Comparison of ENCODE assay signal across 17 mouse cellular contexts in the genomic region with DNA sequence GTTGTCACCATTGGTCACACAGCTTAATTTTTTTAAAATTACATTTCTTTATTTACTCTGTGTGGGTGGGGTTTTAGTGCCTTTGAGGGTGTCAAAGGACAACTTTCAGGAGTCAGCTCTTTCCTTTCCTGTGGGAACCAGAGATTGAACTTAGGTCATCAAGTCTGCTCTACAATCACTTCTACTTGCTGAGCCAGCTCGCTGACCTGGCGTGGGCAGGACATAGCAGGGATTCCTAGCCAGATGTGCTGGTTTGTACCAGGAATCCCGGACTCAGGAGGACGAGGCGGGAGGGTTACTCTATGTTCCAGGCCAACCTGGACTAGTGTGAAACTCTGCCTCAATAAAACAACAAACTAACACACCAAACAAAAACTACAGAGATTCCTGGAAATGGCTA.
"Had no signal": no experiment of that assay in that cellular context is flagged by ENCODE, and none has a peak within 500 bp of the region (broad histone marks: within the 10 kb centered on the region; RNA-seq: fewer than 3 reads in every experiment).

No protein-coding gene starts in this region.

- H3K4me3 ChIP-seq: limb, embryonic 12.5 days; liver, embryonic 15.5 days; midbrain, embryonic 13.5 days; myocyte; neural tube, embryonic 15.5 days had no signal

- H3K9ac ChIP-seq: limb, embryonic 12.5 days; liver, embryonic 15.5 days; midbrain, embryonic 13.5 days; neural tube, embryonic 15.5 days had no signal

- H3K4me1 ChIP-seq: limb, embryonic 12.5 days; liver, embryonic 15.5 days; midbrain, embryonic 13.5 days; neural tube, embryonic 15.5 days had no signal

- H3K27ac ChIP-seq: limb, embryonic 12.5 days; liver, embryonic 15.5 days; midbrain, embryonic 13.5 days; neural tube, embryonic 15.5 days had no signal

- H3K27me3 ChIP-seq: limb, embryonic 12.5 days; liver, embryonic 15.5 days; midbrain, embryonic 13.5 days; neural tube, embryonic 15.5 days had no signal

- H3K4me2 ChIP-seq: limb, embryonic 12.5 days; liver, embryonic 11.5 days; liver, embryonic 15.5 days; midbrain, embryonic 13.5 days; neural tube, embryonic 15.5 days had no signal

- H3K36me3 ChIP-seq: limb, embryonic 12.5 days; liver, embryonic 15.5 days; midbrain, embryonic 13.5 days; neural tube, embryonic 15.5 days had no signal

- DNase-seq: layer of hippocampus, postnatal 36 days; lung, adult 2 months; lung, postnatal 36 days; right cerebral cortex, adult 18-20 months; right cerebral cortex, postnatal 25 days; spleen, adult 18-20 months; thymus, adult 18-20 months; thymus, postnatal 14 days had no signal

- ATAC-seq: hindbrain, embryonic 16.5 days; inflammation-experienced regulatory T-cells, adult 6 months; lung, postnatal 0 days; midbrain, embryonic 13.5 days had no signal

- H3K9me3 ChIP-seq: limb, embryonic 12.5 days; liver, embryonic 15.5 days; midbrain, embryonic 13.5 days; neural tube, embryonic 15.5 days had no signal
